Mouse (Mus musculus) thymus, postnatal 10 days (tissue): Measurements from ENCODE around the gene Thtpa.

Source experiments
- DNase-seq, 2 experiments: peaks; one replicate each; pipeline ENCODE4 v3.0.0; 2021; ENCODE audit warnings: low spot score in 2 of 2

The Thtpa gene

GRCm38 (mm10) chr14:55094704-55095231, at the start of gene Thtpa:
Gene Thtpa, plus strand, starts transcription at chr14:55094784.
- peak; percentile 43 to 54 for DNase-seq

- no peak for DNase-seq
These were observed 46.5 kb upstream of the Thtpa start for GRCm38 (mm10) chr14:55047971-55048531.

- no peak for DNase-seq
These were observed 42.1 kb upstream of the Thtpa start for GRCm38 (mm10) chr14:55052496-55052895.

GRCm38 (mm10) chr14:55053050-55053449, 41.5 kb upstream of the Thtpa start:
- DNase-seq = no peak

GRCm38 (mm10) chr14:55053708-55054190, 40.8 kb upstream of the Thtpa start:
- DNase-seq = no peak

GRCm38 (mm10) chr14:55054191-55054749, 40.3 kb upstream of the Thtpa start:
- no peak for DNase-seq

GRCm38 (mm10) chr14:55055167-55055834, 39.3 kb upstream of the Thtpa start:
- no peak for DNase-seq

GRCm38 (mm10) chr14:55059009-55059408, 35.6 kb upstream of the Thtpa start:
- no peak for DNase-seq

- no peak for DNase-seq
These were observed 34.7 kb upstream of the Thtpa start for GRCm38 (mm10) chr14:55059931-55060330.

GRCm38 (mm10) chr14:55061845-55062244, 32.7 kb upstream of the Thtpa start:
- DNase-seq = no peak

GRCm38 (mm10) chr14:55062626-55063025, 32.0 kb upstream of the Thtpa start:
- DNase-seq = peak; percentile 29 to 45

- no peak for DNase-seq
These were observed 31.5 kb upstream of the Thtpa start for GRCm38 (mm10) chr14:55063117-55063516.

- no peak for DNase-seq
These were observed 30.8 kb upstream of the Thtpa start for GRCm38 (mm10) chr14:55063581-55064381.

- DNase-seq = no peak
These were observed 29.9 kb upstream of the Thtpa start for GRCm38 (mm10) chr14:55064481-55065370.

- no peak for DNase-seq
These were observed 29.2 kb upstream of the Thtpa start for GRCm38 (mm10) chr14:55065391-55065790.

GRCm38 (mm10) chr14:55066042-55066441, 28.5 kb upstream of the Thtpa start:
- no peak for DNase-seq

GRCm38 (mm10) chr14:55071756-55072155, 22.8 kb upstream of the Thtpa start:
- DNase-seq = no peak

GRCm38 (mm10) chr14:55074416-55074815, 20.2 kb upstream of the Thtpa start:
- DNase-seq = no peak

GRCm38 (mm10) chr14:55076224-55076623, 18.4 kb upstream of the Thtpa start:
- DNase-seq = no peak

- no peak for DNase-seq
These were observed 17.6 kb upstream of the Thtpa start for GRCm38 (mm10) chr14:55076956-55077355.
